Mouse (Mus musculus) liver, embryonic 14.5 days (tissue): ENCODE data around the gene E2f4.

Experiments used
- CTCF ChIP-seq: IDR thresholded peaks from 2 replicates; pipeline ENCODE4 v1.5.1; 2016; ENCODE audit warnings: antibody characterized with exemption, low read depth, control low read depth
- EP300 ChIP-seq: IDR thresholded peaks from 2 replicates; pipeline ENCODE4 v1.6.1; 2016; ENCODE audit warnings: antibody characterized with exemption, low read depth

GRCm38 (mm10) chr8:105276292-105277120 is 21.0 kb upstream of the E2f4 start:
- TF ChIP-seq CTCF (no peak), EP300 (no peak)
